Mouse (Mus musculus): ENCODE results near the gene Sik1.

The Sik1 gene

DNA sequence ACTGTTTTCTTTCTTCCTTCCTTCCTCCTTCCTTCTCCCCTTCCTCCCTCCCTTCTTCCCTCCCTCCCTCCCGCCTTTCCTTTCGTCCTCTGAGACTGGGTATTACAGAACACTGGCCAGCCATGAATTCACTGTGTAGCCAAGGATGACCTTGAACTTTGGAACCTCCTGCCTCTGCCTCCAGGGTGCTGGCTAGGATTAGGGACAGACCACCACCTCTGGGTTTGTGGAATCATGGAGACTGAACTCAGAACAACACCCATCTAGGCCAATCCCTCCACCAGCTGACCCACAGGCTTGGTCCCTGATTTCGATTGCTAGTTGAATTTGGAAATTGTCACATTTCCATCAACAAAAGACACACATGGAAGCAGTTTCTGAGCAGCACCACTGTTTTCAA, 49.1 kb downstream of the Sik1 start:
- no peak for DNase-seq (ENCODE audit: low read depth, low spot score)

DNA sequence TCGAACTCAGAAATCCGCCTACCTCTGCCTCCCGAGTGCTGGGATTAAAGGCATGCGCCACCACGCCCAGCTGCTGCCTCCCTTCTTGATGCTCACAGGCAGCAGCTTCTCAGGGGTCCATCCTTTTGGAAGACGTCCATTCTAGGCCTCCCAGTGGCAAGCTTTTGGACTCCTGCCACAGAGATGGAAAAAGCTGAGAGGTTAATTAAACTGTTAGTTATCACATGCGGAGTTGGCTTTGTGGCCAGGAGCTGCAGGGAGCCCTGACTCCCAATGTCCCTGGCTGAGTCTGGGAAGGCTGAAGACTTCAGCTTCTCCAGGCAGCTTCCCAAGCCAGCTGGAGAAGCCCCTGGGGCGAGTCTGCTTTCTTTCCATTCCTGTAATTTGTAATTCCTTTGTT, 49.6 kb downstream of the Sik1 start:
- DNase-seq (ENCODE audit: low read depth, low spot score): peak; percentile 43

DNA sequence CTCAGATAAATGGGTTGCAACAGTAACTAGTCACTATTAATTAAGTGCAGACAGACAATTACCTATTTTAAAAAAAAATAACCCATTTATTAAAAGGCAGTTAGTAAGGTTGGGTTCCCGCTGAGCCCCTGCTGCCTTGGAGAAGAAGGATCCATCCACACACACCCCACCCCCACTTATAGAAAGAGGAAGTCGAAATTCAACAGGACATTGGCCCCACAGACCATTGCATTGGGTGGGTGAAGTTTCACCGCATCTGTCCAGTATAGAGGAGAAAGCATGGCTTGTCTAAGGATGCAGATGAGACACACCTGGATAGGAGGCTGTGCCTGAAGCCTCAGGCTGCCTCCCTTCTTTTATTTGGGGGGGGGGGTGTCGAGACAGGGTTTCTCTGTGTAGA, 50.0 kb downstream of the Sik1 start:
- DNase-seq (ENCODE audit: low read depth, low spot score): no peak

DNA sequence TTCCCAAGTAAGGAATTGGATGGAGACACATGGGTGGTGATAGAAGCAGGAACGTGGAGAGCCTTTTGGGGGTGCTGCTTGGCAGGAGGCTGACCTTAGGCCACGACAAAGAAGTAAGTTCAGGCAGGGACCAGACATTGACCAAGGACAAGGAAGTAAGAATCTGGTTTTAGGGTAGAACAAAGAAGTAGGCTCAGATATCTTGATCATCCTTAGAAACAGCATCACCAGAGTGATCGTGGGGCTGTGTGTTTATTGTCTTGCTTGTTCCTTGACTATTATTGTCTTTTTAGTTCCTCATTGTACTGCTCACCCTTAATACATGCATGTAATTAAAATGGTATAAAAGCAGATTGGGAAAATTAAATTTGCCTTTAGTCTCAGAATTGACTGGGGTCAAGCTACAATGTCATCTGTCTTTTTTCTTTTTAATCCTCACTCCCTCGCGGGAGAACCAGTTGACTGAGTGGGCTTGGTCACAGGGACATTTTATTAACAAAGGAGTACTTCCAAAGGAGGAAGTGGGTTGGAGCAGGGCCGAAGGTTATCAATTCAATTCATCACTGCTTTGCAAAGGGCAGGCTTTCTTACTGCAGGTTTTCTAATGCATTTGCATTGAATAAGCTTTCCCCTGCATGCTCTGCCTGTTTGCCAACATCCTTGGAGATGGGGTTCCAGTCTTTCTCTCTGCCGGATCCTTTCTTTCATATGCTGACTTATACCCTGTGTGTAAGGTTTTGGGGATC, 53.2 kb downstream of the Sik1 start:
- DNase-seq (ENCODE audit: low read depth, low spot score): no peak

DNA sequence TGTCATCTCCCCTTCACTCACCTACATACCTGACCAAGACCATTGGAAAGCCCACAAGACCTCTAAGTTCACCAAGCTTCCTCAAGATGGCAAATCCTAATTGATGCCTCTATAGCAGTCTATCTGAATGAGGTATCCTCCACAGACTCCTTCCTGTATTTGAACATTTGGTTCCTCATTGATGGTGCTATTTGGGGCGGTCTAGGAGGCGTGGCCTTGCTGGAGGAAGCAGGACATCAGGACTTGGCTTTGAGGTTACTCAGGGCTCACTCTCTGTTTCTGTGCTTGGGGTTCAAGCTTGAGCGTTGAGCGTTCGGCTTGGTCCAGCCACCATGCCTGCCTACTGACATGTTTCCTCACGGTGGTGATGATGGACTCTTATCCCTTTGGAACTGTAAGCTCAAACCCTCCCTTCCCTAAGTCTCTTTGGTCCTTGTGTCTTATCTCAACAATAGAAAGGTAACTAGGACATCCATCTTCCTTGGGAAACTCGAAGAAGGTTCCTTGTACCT, 54.7 kb downstream of the Sik1 start:
- DNase-seq (ENCODE audit: low read depth, low spot score): no peak

DNA sequence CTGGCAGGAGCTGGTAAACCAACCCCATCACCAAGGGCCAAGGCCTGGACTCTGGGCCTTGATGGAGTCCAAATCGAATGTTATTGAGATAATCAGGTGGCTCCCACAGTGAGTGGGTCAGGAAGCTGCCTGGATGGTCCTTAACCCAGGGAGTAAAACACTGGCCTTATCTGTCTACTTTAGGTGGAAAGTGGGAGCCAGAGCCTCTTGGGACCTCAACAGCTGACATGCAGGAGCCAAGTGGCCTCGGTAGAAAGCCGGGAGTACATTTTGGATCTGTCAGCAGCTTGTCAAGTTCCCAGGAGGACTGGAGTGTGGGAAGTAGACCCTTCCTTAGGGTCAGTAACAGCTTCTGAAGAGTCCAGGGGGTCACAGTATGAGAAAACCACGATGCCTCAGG, 59.7 kb downstream of the Sik1 start:
- no peak for DNase-seq (ENCODE audit: low read depth, low spot score)
